Mouse (Mus musculus): ENCODE results near the gene Fam126a. TPM values are rescaled to one million over a fixed set of nuclear protein-coding genes. Genes with fewer than 3 reads are reported as not detected.

Fam126a gene
- 10 to 100 TPM; 24.2 to 28.1 (median 25.3) TPM for total RNA-seq (2022)

DNA sequence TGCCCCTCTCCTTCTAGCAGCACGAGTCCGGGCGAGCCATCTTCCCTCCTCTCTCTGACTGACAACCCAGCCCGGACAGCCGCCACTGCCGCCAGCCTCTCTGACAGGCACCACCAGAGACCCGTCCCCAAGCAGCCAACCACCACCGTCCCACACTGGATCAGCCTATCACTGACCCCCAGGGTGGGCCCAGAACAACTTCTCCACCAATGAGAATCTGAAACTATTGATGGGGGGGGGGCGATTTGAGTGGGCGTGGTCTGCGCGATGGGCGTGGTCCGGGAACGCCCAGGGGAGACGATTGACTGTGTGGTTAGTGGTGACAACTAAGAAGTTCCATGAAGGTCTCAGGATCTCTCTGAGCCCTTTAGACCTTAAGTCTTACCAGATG lies at the start of gene Fam126a:
TSS of gene Fam126a (minus strand) at position 112 of the 391 bp plus-strand sequence.
- peak; percentile 93 to 95 for DNase-seq (ENCODE audit: low spot score in 2 of 2)

DNA sequence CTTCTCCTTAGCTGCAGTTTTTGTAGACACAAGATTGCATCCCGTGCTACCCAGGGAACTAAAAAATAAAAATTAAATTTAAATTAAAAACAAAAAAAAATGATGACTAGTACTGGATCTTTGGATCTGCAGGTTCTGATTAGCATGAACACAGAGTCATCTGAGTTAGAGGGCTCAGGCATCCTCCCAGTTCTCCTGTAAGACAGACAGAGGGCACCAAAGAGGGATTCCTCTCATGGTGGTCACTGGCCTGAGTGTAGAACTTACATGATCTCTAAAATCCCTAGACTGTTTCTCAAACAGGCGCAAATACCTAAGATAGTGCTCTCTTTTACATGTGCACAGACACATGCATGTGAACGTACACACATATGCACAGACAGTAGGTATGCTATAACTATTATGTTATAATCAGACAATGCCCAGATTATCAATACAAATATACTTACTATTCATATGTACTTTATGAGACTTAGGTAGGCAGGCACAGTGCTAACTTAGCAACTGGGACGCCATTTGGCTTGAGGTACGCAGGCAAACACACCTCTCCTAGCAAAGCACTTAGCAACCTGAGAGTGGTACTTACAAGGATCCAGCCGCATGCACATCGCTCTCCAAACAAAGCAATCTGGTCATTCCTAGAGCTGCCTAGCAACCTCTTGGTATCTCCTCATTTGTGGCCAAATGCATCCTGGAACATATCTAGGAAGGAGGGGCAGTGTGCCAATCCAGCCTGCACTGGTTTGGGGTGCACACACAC lies 48.1 kb upstream of the Fam126a start:
- DNase-seq (ENCODE audit: low spot score in 2 of 2): no peak

DNA sequence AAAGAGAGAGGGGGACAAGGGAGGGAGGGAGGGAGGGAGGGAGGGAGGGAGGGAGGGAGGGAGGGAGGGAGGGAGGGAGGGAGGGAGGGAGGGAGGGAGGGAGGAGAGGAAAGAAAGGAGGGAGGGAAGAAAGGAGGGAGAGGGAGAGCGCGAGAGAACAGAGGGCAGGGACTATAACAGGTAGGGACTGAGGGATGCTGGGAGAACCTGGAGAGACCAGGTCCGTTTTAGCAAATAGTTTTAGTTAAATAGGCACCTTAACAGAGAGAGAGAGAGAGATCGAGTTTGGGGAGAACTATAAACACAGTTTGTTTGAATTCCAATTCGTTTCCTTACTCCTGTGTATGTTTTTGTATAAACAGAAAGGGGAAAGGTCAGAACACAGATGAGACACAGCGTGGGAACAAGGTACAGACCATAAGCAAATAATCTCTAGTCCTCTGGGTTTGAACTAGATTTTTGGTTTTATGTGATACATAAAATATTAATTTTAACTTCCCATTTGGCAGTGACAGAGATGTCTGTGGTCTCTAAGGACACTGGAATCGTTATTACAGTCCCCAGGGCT lies 47.3 kb upstream of the Fam126a start:
- DNase-seq (ENCODE audit: low spot score in 2 of 2): no peak

DNA sequence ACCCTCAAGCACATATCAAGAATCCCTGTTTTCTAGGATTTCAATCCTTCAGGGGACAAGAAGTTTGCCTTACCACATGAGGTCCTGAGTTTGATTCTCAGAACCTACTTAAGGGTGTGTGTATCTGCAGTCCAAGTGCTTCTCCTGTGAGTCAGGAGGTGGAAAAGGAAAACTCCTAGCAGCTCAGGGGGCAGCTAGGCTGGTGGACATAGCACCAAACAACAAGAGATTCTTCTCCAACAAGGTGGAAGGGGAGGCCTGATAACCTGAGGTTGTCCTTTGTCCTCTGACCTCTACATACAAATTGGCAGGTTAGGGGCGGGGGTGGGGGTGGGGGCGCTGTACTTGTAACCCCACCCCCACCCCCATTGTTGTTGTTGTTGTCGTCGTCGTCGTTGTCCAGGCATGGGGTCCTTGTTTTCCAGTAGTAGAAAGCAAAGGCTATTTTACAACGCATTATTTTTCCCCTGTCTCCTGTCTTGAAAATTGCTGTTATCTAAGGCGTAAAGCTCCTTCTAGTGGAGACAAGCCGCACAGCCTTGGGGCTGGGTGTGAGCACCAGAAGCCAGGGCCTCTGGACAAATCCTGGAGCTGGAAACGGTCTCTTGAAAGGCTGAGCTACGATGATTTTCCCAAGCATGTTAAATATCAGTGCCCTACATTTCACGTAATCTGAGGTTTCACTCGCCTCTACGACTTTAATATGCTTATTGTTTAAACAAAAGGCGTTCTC lies 46.7 kb upstream of the Fam126a start:
- DNase-seq (ENCODE audit: low spot score in 2 of 2): peak; percentile 56 to 75

DNA sequence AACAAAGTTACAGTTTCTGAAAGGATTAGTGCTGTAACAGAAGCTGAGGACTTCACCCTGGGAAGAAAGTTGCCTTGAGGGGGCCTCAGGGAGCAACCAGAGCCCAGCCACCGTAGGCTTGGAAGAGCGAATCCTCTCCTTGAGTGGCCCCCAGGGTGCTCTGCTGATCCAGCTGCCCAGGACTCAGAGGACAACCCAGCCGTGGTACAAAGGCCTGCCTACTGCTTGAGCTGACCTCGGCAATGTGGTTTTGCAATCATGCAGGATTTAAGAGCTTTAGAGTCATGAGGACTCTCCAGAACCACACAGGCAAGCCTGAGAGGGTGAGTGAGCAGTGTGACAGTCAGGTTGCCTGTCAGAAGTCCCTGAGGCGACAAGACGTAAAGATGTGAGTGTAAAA lies 41.5 kb upstream of the Fam126a start:
- DNase-seq (ENCODE audit: low spot score in 2 of 2): no peak

DNA sequence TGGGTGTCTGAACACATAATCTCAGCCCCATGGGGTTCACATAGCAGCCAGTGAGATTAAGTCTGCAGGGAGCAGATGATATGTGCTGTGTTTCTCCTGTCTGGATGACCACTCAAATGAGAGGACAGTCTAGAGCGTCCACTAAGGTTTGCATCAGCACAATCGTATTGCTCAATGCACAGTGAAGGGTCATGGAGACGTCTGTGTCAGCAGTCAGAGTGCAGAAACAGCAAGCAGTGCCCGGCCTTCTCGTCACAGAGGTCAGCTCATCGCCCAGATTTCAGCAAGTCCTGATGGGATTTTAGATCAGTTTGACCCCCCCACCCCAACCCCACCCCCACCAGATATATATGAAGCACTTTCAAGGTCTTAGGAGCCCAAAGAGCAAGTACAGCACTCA lies 38.5 kb upstream of the Fam126a start:
- no peak for DNase-seq (ENCODE audit: low spot score in 2 of 2)

DNA sequence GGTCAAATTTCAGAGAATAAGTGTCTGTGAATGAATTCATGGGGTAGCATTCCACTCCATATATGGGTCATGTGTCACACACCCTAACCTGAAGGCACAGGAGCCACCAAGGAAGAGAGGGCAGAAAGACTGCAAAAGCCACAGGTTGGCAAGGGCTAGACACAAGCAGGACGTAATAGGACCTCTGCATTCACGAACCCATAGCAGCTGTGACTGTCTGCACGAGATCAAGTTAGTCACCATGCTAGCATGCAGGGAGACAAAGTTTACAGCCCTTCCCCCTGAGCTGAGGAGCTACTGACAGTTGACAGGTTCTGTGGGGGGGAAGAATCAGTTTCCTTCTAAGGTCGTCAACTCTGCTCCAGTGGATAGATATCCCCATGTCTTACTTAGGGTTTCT lies 33.1 kb upstream of the Fam126a start:
- DNase-seq (ENCODE audit: low spot score in 2 of 2): no peak

DNA sequence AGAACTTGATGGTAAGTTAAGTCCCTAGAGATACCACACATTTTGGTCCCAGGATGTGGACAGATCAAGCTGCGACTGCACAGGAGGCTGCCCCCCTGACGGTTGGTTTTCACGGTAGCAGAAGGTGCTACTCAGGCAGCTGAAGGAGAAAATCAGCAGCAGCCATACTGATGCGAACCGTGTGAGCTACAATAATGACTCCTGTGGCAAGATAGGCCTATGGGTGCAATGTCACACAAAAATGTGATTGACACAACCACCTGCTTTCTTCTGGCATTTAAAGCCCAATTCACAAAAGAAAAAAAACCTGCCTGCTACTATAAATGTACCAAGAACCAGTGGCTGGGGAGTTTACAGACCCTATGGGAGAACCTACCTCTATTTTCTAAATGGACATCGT lies 32.5 kb upstream of the Fam126a start:
- DNase-seq (ENCODE audit: low spot score in 2 of 2): no peak

DNA sequence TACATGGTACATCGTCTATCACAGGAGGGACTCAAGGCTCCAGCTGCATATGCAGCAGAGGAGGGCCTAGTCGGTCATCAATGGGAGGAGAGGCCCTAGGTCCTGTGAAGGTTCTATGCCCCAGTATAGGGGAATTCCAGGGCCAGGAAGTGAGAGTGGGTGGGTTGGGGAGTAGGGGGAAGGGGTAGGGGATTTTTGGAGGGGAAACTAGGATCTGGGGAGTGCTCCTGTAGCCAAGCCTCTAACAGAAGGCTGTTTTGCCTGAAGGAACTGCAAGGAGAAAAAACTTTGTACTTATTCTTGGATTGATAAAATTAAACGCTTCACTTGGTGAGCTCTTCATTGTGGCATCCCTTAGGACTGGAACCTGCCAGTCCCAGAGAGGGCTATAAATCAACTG lies 30.5 kb upstream of the Fam126a start:
- no peak for DNase-seq (ENCODE audit: low spot score in 2 of 2)

DNA sequence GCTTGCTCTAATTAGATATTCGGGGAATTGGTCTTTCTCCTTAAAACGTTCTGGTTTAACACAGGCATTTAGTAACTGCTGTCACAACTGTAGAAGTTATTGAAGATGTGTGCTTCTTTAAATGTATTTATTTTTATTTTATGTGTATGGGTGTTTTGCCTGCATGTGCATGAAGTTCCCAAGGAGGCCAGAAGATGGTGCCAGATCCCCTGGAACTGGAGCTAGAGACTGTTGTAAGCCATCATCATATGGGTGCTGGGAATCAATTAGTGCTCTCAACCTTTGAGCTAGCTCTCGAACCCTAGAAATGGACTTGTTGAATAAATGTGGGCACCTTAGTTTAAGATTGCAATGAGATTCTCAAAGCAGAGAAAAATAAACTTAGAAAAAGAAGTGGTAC lies 27.1 kb upstream of the Fam126a start:
- no peak for DNase-seq (ENCODE audit: low spot score in 2 of 2)

DNA sequence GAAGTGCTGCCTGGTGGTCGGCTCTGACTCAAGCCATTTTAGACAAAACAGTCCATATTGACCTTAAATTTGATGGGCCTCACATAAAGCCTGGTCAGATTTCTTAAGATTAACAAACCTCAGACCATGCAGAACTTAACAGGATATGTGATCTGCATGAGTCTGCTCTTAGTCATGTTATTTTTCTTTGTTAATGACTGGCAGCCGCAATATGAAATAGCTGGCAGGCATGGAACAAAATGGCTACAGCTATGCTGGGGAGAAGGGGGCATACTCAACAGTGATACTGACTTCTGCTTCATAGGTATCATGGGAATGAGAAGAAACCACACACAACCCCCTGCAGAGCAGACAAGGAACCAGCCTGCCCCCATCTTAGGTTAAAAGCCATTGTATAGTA lies 26.4 kb upstream of the Fam126a start:
- DNase-seq (ENCODE audit: low spot score in 2 of 2): no peak

DNA sequence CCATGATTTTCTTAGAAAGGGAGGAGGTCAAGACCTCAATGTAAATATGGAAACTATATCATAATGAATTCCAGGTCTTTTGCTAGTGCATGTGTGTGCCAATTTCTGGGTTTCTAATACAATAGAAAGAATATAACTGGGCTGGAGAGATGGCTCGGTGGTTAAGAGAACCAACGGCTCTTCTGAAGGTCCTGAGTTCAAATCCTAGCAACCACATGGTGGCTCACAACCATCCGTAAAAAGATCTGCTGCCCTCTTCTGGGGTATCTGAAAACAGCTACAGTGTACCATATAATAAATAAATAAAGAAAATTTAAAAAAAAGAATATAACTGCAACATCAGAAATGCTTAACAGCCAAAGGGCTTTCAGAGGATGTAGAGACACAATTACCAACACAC lies 23.9 kb upstream of the Fam126a start:
- no peak for DNase-seq (ENCODE audit: low spot score in 2 of 2)

DNA sequence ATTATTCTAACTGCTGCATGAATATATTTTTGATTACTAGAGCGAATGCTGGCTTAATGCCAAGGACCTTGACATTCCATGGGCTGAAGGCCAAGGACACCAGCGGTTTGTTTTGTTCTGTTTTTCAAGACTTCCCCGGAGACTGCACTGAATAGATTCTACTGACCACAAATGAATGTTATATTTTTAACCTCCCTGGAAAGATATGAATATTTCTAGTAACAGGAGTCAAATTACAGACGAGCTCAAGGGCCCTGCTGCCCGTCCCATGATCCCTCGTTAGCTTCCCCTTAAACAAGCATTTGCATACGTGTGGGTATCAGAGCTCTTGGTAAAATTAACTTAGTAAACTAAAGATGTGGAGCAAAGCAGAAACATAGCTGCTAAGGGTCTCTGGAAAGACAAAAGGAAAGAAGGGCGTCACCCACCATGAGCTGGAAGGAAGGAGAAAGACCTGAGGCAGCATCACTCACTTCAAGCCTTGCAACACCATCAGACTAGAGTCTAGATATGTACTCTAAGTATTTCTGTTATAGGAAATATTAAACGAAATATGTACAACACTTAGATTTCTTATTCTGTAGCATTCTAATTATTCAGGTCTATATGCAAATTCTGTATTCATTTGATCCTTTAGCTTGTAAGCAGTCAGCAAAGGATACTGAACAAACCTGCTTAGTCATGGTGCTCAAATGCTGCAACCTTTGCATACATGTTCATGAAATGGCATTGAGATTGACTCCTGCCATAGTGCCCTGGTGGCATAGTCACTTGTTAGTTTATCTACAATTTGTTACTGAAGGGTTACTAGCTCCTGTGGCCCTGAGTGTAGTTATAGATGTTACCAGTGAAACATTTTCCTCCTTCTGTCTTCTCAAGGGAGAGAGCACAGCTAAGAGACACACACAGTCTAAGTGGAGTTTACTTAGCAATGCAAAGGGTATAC lies 23.0 kb upstream of the Fam126a start:
- DNase-seq (ENCODE audit: low spot score in 2 of 2): no peak

DNA sequence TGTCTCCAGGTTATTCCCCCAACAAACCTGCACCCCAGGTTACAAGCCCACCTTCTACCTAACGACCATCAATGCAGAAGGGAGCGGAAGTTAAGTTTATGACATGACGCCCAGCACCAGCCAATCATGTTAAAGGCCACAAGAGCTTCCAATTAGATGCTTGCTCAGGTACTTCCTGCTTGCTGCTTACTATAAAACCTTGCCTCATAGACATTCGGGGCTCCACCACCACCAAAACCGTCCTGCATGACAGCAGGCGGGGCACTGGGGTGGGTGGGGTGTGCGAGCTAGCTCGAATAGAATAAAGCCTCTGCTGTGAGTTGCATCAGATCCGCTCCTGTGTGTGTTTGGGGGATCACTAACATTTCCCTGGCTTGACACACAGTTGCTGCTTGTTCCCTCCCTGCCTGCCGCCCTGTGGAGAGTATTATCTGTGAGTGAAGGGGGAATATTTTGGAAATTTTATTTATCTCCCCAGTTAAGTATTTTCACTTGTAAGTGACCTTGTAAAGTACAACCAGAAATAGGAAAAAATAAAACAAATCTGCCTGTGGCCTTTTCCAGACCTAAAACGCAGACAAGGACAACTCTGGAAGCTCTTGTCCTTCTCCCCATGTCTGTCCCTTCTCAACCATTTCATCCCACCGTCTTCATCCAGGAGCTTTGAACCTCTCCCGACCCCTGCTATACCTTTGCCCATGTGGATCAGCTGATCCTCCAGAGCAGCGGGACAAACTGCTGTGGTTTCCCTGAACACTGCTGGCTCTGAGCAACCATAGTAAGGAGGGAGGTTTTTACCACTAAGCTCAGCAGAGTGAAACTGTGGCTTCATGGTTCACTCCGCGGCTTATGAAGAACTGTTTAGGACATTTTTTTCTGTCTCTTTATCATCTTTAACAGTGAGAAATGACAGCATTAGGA lies 21.5 kb upstream of the Fam126a start:
- no peak for DNase-seq (ENCODE audit: low spot score in 2 of 2)

DNA sequence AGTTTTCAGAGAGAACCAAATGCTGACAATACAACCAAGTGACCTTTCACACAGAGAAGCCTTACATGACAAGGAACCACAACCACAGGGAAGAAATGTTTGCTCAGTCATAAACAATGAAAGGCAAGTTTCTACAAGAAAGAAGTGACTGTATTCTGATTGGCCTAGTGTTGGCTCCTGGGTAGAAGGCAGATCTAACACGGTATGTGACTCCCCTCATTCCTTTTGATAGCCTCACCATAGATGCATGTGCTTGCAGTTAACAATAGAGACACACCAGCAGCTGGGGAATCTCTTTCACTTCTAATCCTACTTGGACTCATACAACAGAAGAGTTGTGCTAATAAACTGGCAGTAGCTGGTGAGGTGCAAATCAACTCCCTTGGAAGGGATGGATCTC lies 17.3 kb upstream of the Fam126a start:
- DNase-seq (ENCODE audit: low spot score in 2 of 2): no peak

DNA sequence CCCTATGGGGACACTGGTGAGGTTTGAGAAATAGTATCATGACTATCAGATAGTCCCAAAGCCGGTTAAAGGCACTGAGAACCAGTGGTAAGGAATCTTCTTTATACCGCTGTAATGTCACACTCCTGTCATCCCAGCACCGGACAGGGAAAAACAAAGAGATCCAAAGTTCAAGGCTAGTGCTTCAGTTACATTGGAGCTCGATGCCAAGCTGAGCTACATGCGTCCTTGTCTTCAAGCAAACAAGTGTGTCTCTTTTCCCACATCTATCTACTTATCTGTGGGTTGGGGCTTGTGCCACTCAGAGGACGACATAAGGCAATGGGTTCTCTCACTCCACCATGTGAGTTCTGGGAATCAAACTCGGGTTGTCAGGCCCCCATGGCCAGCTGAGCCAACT lies 16.5 kb upstream of the Fam126a start:
- DNase-seq (ENCODE audit: low spot score in 2 of 2): no peak

DNA sequence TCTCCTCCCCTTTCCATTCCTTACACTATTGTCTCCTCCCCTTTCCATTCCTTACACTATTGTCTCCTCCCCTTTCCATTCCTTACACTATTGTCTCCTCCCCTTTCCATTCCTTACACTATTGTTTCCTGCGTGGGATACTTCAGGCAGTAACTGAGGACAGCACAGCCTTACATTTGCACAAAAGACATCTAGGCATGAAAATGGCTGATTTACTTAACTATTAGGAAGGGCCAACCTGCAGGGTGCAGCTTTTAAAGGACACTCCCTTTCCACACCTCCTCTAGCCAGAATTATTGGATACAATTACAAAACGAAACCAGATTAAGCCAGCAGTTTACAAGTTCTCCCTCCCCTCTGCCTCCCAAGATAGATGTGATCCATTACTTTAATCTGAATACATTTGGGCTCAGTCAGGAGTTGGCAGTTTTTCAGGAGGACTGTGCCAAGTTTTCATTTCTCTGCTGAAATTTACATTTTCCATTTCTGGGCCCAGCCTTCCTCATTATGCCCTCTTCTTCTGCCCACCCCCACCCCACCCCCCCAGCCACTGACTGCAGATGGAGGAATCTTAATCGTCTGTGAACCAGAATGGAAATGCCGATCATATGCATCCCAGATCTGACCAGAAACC lies 15.6 kb upstream of the Fam126a start:
- DNase-seq (ENCODE audit: low spot score in 2 of 2): peak; percentile 47 to 71

DNA sequence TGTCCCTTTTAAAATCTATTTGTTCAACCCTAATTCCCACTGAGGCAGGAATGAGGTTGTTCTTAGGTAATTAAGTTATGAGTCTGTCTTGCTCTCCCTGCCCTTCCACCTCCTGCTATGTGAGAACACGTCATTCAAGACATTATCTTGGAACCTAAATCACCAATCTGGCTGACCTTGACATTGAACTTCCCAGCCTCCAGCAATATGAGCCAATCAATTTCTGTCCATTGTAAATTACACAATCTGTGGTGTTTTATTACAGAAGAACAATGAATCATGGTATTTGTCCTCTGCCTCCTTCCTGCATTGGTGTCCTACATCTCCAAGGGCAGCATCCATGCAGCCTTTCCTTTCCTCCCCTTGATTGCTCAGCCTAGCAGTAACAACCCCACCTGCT lies 13.9 kb upstream of the Fam126a start:
- no peak for DNase-seq (ENCODE audit: low spot score in 2 of 2)

DNA sequence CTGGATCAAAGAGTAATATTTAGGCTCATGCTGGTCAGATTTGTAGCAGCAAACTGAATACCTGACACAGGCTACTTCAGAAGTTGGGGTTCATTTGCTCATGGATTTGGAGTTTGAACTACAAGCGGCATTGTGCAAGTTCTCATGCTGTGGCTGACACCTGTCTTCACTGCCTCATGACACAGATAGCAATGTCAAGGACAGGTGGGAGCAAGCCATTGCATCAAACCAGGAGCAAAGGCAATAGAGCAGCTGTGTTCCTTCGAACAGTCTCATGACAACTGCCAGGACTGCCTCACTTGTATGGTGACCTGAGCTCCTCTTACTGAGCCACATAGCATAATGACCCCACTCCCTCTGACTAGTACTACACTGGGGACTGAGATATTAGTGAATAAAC lies 12.9 kb upstream of the Fam126a start:
- DNase-seq (ENCODE audit: low spot score in 2 of 2): no peak

DNA sequence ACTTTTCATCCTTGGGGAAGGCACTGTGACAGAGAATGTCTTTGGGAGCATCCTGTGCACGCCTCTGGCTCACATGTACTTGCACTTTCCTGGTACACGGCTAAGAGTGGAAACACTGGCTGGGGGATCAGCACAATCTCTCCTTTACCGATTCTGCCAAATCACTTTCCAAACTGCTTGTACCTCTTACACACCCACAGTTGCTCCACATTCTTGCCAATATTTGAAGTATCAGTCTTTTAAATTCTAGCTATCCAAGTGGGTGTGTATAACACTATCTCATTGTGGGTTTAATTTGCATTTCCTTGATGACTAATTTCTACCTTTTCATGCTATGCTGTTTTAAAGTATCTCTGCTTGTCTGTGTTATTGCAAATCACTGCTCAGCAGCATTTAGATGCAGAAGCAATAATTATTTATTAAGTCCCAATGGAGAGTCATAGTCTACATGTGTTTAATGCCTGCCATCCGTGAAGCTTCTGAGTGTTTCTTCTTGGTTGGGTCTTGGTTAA lies 10.9 kb upstream of the Fam126a start:
- DNase-seq (ENCODE audit: low spot score in 2 of 2): no peak

Data from layer of hippocampus, adult 8-10 months (tissue).